Comparison of ENCODE assay signal across 15 mouse cellular contexts in genomic region chr5:38634321-38635164, GRCm38 (mm10). TPM values are rescaled to one million over a fixed set of nuclear protein-coding genes. Genes with fewer than 3 reads are reported as not detected.
DNase-seq lines count a peak whose midpoint lies in the region; ATAC-seq lines count a peak whose summit lies in the region.
"Had no signal": no experiment of that assay in that cellular context is flagged by ENCODE, and none has a peak within 500 bp of the region (broad histone marks: within the 10 kb centered on the region; RNA-seq: fewer than 3 reads in every experiment).

No protein-coding gene starts in this region.

- no peak overlapping the region for H3K27ac ChIP-seq in neural tube, embryonic 15.5 days (replicated peaks)
- H3K27ac ChIP-seq: forebrain, embryonic 13.5 days; heart, embryonic 15.5 days; hindbrain, embryonic 14.5 days had no signal

- peak; percentile 90 for ATAC-seq in granulocyte monocyte progenitor cell, adult 5-6 weeks (replicated peaks; ENCODE audit: poor library complexity, severe bottlenecking)
- no peak for ATAC-seq in neural tube, embryonic 15.5 days (ENCODE audit: low FRiP score)
- ATAC-seq: forebrain, embryonic 13.5 days had no signal

- peak; percentile 23 for DNase-seq in cerebellum, adult 9-10 months
- no peak for DNase-seq in cerebellum, postnatal 36 days
- DNase-seq in lung, postnatal 36 days: peak; percentile 10
- DNase-seq in lung, postnatal 14 days: no peak
- DNase-seq in layer of hippocampus, adult 9-10 months (ENCODE audit: low spot score): no peak
- DNase-seq in MN1 (ENCODE audit: low spot score): no peak
- DNase-seq: kidney, adult 18-20 months; kidney, postnatal 25 days; thymus, postnatal 4 days had no signal

- H3K9me3 ChIP-seq in neural tube, embryonic 15.5 days (replicated peaks): no peaks in the 10 kb centered on the region
- H3K9me3 ChIP-seq: forebrain, embryonic 13.5 days; heart, embryonic 15.5 days had no signal

- H3K36me3 ChIP-seq in neural tube, embryonic 15.5 days: no peaks in the 10 kb centered on the region
- H3K36me3 ChIP-seq: heart, embryonic 15.5 days had no signal

- H3K4me1 ChIP-seq in neural tube, embryonic 15.5 days: no peaks in the 10 kb centered on the region
- H3K4me1 ChIP-seq: forebrain, embryonic 13.5 days; heart, embryonic 15.5 days had no signal

- WGBS in neural tube, embryonic 15.5 days: 65% methylated on average over 11 of the region's 11 CpGs

- no peak overlapping the region for H3K9ac ChIP-seq in neural tube, embryonic 15.5 days (replicated peaks)
- H3K9ac ChIP-seq: forebrain, embryonic 13.5 days; heart, embryonic 15.5 days; hindbrain, embryonic 14.5 days had no signal

- H3K4me2 ChIP-seq in neural tube, embryonic 15.5 days: no peak overlapping the region
- H3K4me2 ChIP-seq: forebrain, embryonic 13.5 days; heart, embryonic 15.5 days; hindbrain, embryonic 14.5 days; midbrain, embryonic 11.5 days had no signal

- no peaks in the 10 kb centered on the region for H3K27me3 ChIP-seq in neural tube, embryonic 15.5 days (replicated peaks)
- H3K27me3 ChIP-seq: forebrain, embryonic 13.5 days; heart, embryonic 15.5 days had no signal

- no peak overlapping the region for H3K4me3 ChIP-seq in neural tube, embryonic 15.5 days (replicated peaks)
- H3K4me3 ChIP-seq: forebrain, embryonic 13.5 days; heart, embryonic 15.5 days had no signal

RNA-seq across cellular contexts. Expression of gene Zfp518b, which starts 50.1 kb away (rescaled TPM):
- 5.5 and 12.3 TPM in 2 replicates for total RNA-seq in granulocyte monocyte progenitor cell, adult 5-6 weeks (2014; fragmentation: Nextera tagmentation)
- 6.3 and 8.2 TPM in 2 replicates for total RNA-seq in granulocyte monocyte progenitor cell, adult 5-6 weeks (2017)
- polyA plus RNA-seq in neural tube, embryonic 15.5 days (2015; fragmentation: Nextera tagmentation; extraction: Ambion mirVana): 26.9 and 30.0 TPM in 2 replicates

Comparison
In these comparisons a context has a peak if more than half of its experiments do, and no peak if none do; other contexts are left out.
1. DNase-seq: peak in cerebellum, adult 9-10 months (single experiment) and lung, postnatal 36 days (single experiment); none in cerebellum, postnatal 36 days (0 of 2), lung, postnatal 14 days (single experiment), layer of hippocampus, adult 9-10 months (single experiment) and MN1 (single experiment).